Mouse (Mus musculus) bone marrow, adult 2 months (tissue): Measurements from ENCODE around the gene Crtac1. TPM values are rescaled to one million over a fixed set of nuclear protein-coding genes. Genes with fewer than 3 reads are reported as not detected.

Experiments
- H3K27ac ChIP-seq: fragments of 200-500 bp; 2 replicates; pipeline ENCODE4 v1.5.1; 2012; ENCODE audit warnings: low read depth, mild to moderate bottlenecking, control low read depth, inconsistent platforms, low read length; ENCODE audit not compliant: control insufficient read depth, poor library complexity, insufficient read depth
- H3K4me1 ChIP-seq: fragments of 200-500 bp; 2 replicates; pipeline ENCODE4 v1.6.1; 2011; ENCODE audit warnings: low read length; ENCODE audit not compliant: control insufficient read depth, insufficient read depth
- H3K4me3 ChIP-seq: fragments of 200-500 bp; replicated peaks from 2 replicates; pipeline ENCODE3; 2011; ENCODE audit warnings: mild to moderate bottlenecking, low read depth, low read length, control low read depth; ENCODE audit not compliant: control insufficient read depth
- CTCF ChIP-seq: fragments of 200-500 bp; IDR thresholded peaks from 2 replicates; pipeline ENCODE4 v1.5.1; 2011; ENCODE audit warnings: low read length, control low read depth; ENCODE audit not compliant: control insufficient read depth, insufficient read depth
- POLR2A ChIP-seq: fragments of 200-500 bp; IDR thresholded peaks from 2 replicates; pipeline ENCODE4 v1.6.1; 2011; ENCODE audit warnings: low read depth, mild to moderate bottlenecking, control low read depth, low read length, borderline replicate concordance; ENCODE audit not compliant: control insufficient read depth
- WGBS: fragments of 180-500 bp; shearing (Covaris S2); methylation state at CpG from one replicate; pipeline ENCODE4 v1.1.7; 2018; 5-methylcytosine and 5-hydroxymethylcytosine counted together
- polyA plus RNA-seq: library from polyadenylated mRNA; stranded (reverse); fragments of >200 nt; gene quantifications from 2 replicates; pipeline ENCODE4 v1.2.4, GENCODE M21; 2011; ENCODE audit warnings: low replicate concordance; ENCODE audit not compliant: missing spikeins, insufficient read depth, insufficient read length

Crtac1 gene
- polyA plus RNA-seq, 1 experiment: 12.3 TPM

GRCm38 (mm10) chr19:42454006-42454405, 22.4 kb upstream of the Crtac1 start:
- no peak overlapping the region for H3K27ac ChIP-seq
- WGBS: 78% methylated on average over 9 of the region's 9 CpGs
- no peak for TF ChIP-seq CTCF
- TF ChIP-seq POLR2A: no peak
- no peak overlapping the region for H3K4me3 ChIP-seq
- no peaks in the 10 kb centered on the region for H3K4me1 ChIP-seq

- WGBS: 81% methylated on average over 7 of the region's 7 CpGs
- TF ChIP-seq CTCF (no peak), POLR2A (no peak)
- Histone ChIP-seq H3K4me1 (no peaks in the 10 kb centered on the region), H3K27ac (no peak overlapping the region), H3K4me3 (no peak overlapping the region)
Measured at GRCm38 (mm10) chr19:42452539-42452938, 21.0 kb upstream of the Crtac1 start.

- no peaks in the 10 kb centered on the region for H3K4me1 ChIP-seq
- H3K27ac ChIP-seq: no peak overlapping the region
- WGBS: 82% methylated on average over 10 of the region's 10 CpGs
- TF ChIP-seq CTCF (no peak), POLR2A (no peak)
- H3K4me3 ChIP-seq: no peak overlapping the region
Measured at GRCm38 (mm10) chr19:42448539-42448938, 17.0 kb upstream of the Crtac1 start.

GRCm38 (mm10) chr19:42443887-42444409, 12.4 kb upstream of the Crtac1 start:
- Histone ChIP-seq H3K27ac (no peak overlapping the region), H3K4me3 (no peak overlapping the region), H3K4me1 (no peaks in the 10 kb centered on the region)
- TF ChIP-seq POLR2A: no peak
- peak; percentile 62 for TF ChIP-seq CTCF
- WGBS: 8% methylated on average over 3 of the region's 3 CpGs

- no peak overlapping the region for H3K27ac ChIP-seq
- H3K4me1 ChIP-seq: no peaks in the 10 kb centered on the region
- H3K4me3 ChIP-seq: no peak overlapping the region
- no peak for TF ChIP-seq POLR2A
- TF ChIP-seq CTCF: no peak
- 70% methylated on average over 4 of the region's 4 CpGs for WGBS
Measured at GRCm38 (mm10) chr19:42443266-42443665, 11.7 kb upstream of the Crtac1 start.

- H3K27ac ChIP-seq: no peak overlapping the region
- no peak overlapping the region for H3K4me3 ChIP-seq
- H3K4me1 ChIP-seq: no peaks in the 10 kb centered on the region
- no peak for TF ChIP-seq POLR2A
- TF ChIP-seq CTCF: no peak
- 61% methylated on average over 8 of the region's 8 CpGs for WGBS
Measured at GRCm38 (mm10) chr19:42442246-42443197, 10.9 kb upstream of the Crtac1 start.

GRCm38 (mm10) chr19:42440089-42440488, 8.5 kb upstream of the Crtac1 start:
- Histone ChIP-seq H3K4me1 (no peaks in the 10 kb centered on the region), H3K27ac (no peak overlapping the region), H3K4me3 (no peak overlapping the region)
- 25% methylated on average over 3 of the region's 3 CpGs for WGBS
- TF ChIP-seq CTCF (no peak), POLR2A (no peak)

- TF ChIP-seq CTCF (peak; percentile 62), POLR2A (no peak)
- Histone ChIP-seq H3K4me3 (no peak overlapping the region), H3K27ac (no peak overlapping the region), H3K4me1 (no peaks in the 10 kb centered on the region)
- 70% methylated on average over 9 of the region's 9 CpGs for WGBS
Measured at GRCm38 (mm10) chr19:42439353-42439752, 7.8 kb upstream of the Crtac1 start.

GRCm38 (mm10) chr19:42435621-42436020, 4.0 kb upstream of the Crtac1 start:
- TF ChIP-seq POLR2A (no peak), CTCF (no peak)
- WGBS: 62% methylated on average over 4 of the region's 4 CpGs
- Histone ChIP-seq H3K4me3 (no peak overlapping the region), H3K27ac (no peak overlapping the region), H3K4me1 (no peaks in the 10 kb centered on the region)
